Mouse (Mus musculus) megakaryocyte, embryonic 14.5 days (primary cell): ENCODE results near the gene Kcnh1.

ENCODE experiments used
- FLI1 ChIP-seq: IDR thresholded peaks from 2 replicates; pipeline ENCODE4 v1.6.1; 2012; ENCODE audit warnings: low read length, inconsistent platforms, mixed read lengths
- GATA1 ChIP-seq: IDR thresholded peaks from 3 replicates; pipeline ENCODE4 v1.6.1; 2012; ENCODE audit warnings: mixed read lengths, low read length, inconsistent platforms, borderline replicate concordance

GRCm38 (mm10) chr1:192391041-192391440, 200.5 kb downstream of the Kcnh1 start:
- TF ChIP-seq GATA1 (no peak), FLI1 (no peak)
